Mouse (Mus musculus) neural tube, embryonic 11.5 days (tissue): Measurements from ENCODE around the gene Rbfox3. TPM values are rescaled to one million over a fixed set of nuclear protein-coding genes. Genes with fewer than 3 reads are reported as not detected.

Experiments used
- microRNA-seq: library from miRNA; unstranded; fragments of <30 nt; microRNA quantifications from one replicate; pipeline ENCODE4, GENCODE M21; 2016
- polyA plus RNA-seq: library from polyadenylated mRNA; unstranded; fragments of >200 nt; fragmentation: Nextera tagmentation; extraction: Ambion mirVana; gene quantifications from 2 replicates; pipeline ENCODE4 v1.2.1, GENCODE M21; 2014

Rbfox3 gene
- polyA plus RNA-seq, 1 experiment from 2014 or later = 16.2 TPM

Small RNA genes within 50 kb of the gene (microRNA-seq; reads per million reads assigned to microRNA genes)
- not detected for gene Gm25040

Other genes starting within 250 kb of the Rbfox3 start
- gene Enpp7, start 76.6 kb upstream of the Rbfox3 start, polyA plus RNA-seq = not detected in 2 replicates
- gene Cbx2, start 111.4 kb upstream of the Rbfox3 start, polyA plus RNA-seq = 61.5 and 65.0 TPM in 2 replicates
- 6.8 and 7.0 TPM in 2 replicates for gene Cbx8, start 129.4 kb upstream of the Rbfox3 start, polyA plus RNA-seq
- gene Cbx4, start 174.6 kb upstream of the Rbfox3 start, polyA plus RNA-seq = 6.0 and 6.1 TPM in 2 replicates